ENCODE assay signal across 9 mouse cellular contexts in the genomic region with DNA sequence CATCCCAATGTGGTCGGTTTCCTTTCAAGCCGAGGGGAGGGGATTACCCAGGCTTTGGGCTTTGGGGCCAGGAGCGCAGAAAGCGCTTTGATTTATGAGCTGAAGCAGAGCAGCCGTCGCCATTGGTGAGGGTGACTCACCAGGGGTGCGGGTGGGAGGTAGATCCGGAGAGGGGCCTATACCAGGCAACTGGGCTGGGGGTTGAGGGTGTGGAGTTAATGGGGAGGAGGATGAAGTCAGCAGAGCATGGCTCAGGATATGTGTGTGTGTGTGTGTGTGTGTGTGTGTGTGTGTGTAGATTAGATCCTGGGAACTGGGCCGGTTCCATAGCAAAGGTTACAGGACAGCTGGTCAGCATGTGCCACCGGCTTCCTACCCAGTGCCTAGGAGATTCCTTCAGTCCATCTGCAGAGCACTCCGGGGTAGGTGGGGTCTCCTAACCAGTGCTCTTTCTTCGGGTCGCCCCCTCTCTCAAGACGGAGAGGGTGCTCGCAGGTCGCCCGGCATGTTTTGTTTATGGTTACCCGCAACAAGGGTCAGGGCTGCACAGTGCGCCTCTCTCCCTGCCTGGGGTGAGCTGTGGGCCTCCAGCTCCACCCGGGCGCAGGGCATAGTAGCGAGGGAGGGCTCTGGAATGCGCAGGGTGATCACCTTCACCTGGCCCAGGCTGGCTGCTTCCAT. TPM values are rescaled to one million over a fixed set of nuclear protein-coding genes. Genes with fewer than 3 reads are reported as not detected.
DNase-seq lines count a peak whose midpoint lies in the region; ATAC-seq lines count a peak whose summit lies in the region.
"Had no signal": no experiment of that assay in that cellular context is flagged by ENCODE, and none has a peak within 500 bp of the region (broad histone marks: within the 10 kb centered on the region; RNA-seq: fewer than 3 reads in every experiment).

No protein-coding gene starts in this region.

- peak overlapping the region; percentile 73 for H3K4me3 ChIP-seq in kidney, embryonic 15.5 days (replicated peaks)
- peak overlapping the region; percentile 68 for H3K4me3 ChIP-seq in midbrain, embryonic 12.5 days

- peaks cover 26% of the 10 kb centered on the region for H3K4me1 ChIP-seq in kidney, embryonic 15.5 days
- H3K4me1 ChIP-seq in midbrain, embryonic 12.5 days = peaks cover 21% of the 10 kb centered on the region

- peak; percentile 86 for ATAC-seq in kidney, embryonic 15.5 days (replicated peaks; ENCODE audit: low FRiP score)
- peak; percentile 29; the same call in 1 of the 2 replicates for ATAC-seq in midbrain, embryonic 12.5 days (ENCODE audit: low FRiP score, low read depth)
- ATAC-seq in inflammation-experienced regulatory T-cells, adult 6 months = no peak
- no peak for ATAC-seq in erythroid progenitor cell, adult 5-6 weeks (replicated peaks; ENCODE audit: low FRiP score, poor library complexity, severe bottlenecking)

- H3K4me2 ChIP-seq in kidney, embryonic 15.5 days = peak overlapping the region; percentile 96
- peak overlapping the region; percentile 99 for H3K4me2 ChIP-seq in midbrain, embryonic 12.5 days (replicated peaks)

- peak overlapping the region; percentile 72 for H3K9ac ChIP-seq in kidney, embryonic 15.5 days
- no peak overlapping the region for H3K9ac ChIP-seq in midbrain, embryonic 12.5 days (replicated peaks)
- H3K9ac ChIP-seq: liver, embryonic 14.5 days had no signal

- H3K27ac ChIP-seq in kidney, embryonic 15.5 days = peak overlapping the region; percentile 92
- H3K27ac ChIP-seq in midbrain, embryonic 12.5 days (replicated peaks) = no peak overlapping the region
- H3K27ac ChIP-seq: liver, embryonic 14.5 days had no signal

- peaks cover 11% of the 10 kb centered on the region for H3K36me3 ChIP-seq in kidney, embryonic 15.5 days
- H3K36me3 ChIP-seq in midbrain, embryonic 12.5 days = 0 out of 2 replicates have a peak, but pooled peaks cover 3% of the 10 kb centered on the region

- no peaks in the 10 kb centered on the region for H3K27me3 ChIP-seq in kidney, embryonic 15.5 days
- H3K27me3 ChIP-seq in midbrain, embryonic 12.5 days = peaks cover 41% of the 10 kb centered on the region

- WGBS in kidney, embryonic 15.5 days = under 1% methylated on average over 22 of the region's 23 CpGs
- 3% methylated on average over 23 of the region's 23 CpGs for WGBS in midbrain, embryonic 12.5 days

- H3K9me3 ChIP-seq in kidney, embryonic 15.5 days (replicated peaks) = no peaks in the 10 kb centered on the region
- no peaks in the 10 kb centered on the region for H3K9me3 ChIP-seq in midbrain, embryonic 12.5 days

- DNase-seq in left cerebral cortex, adult 18-20 months (ENCODE audit: low spot score in 2 of 2) = peak; percentile 12 to 36
- no peak for DNase-seq in left cerebral cortex, adult 11 months (ENCODE audit: low spot score)
- DNase-seq in adrenal gland, postnatal 10 days = peak; percentile 49
- DNase-seq in forelimb bud, embryonic 11.5 days (ENCODE audit: low read depth, low spot score) = peak; percentile 76

RNA-seq across cellular contexts. Expression of a gene that starts 2.7 kb away (rescaled TPM):
- 1 to 10 TPM; 2.9 to 3.9 TPM for total RNA-seq in left cerebral cortex, adult 18-20 months (2021)
- 1 to 10 TPM; 1.7 to 2.3 TPM for total RNA-seq in adrenal gland, postnatal 10 days (2021)
- polyA plus RNA-seq in kidney, embryonic 15.5 days (2015; fragmentation: Nextera tagmentation; extraction: Ambion mirVana) = 4.2 and 4.5 TPM in 2 replicates
- 2.0 and 2.4 TPM in 2 replicates for polyA plus RNA-seq in midbrain, embryonic 12.5 days (2016; fragmentation: Nextera tagmentation; extraction: Ambion mirVana)
- polyA plus RNA-seq in inflammation-experienced regulatory T-cells, adult 6 months (2017; shearing (Covaris generic)) = under 1 TPM; 0.08 to 0.26 (median 0.11) TPM
- not detected in 2 replicates for total RNA-seq in erythroid progenitor cell, adult 5-6 weeks (2015; ENCODE audit: low replicate concordance)
- total RNA-seq in erythroid progenitor cell, adult 5-6 weeks (2017; ENCODE audit: low replicate concordance) = not detected in 2 replicates

RNA-seq across cellular contexts. Expression of a gene that starts 12.9 kb away (rescaled TPM):
- 10 to 100 TPM; 22.6 to 22.9 TPM for total RNA-seq in left cerebral cortex, adult 18-20 months (2021)
- total RNA-seq in adrenal gland, postnatal 10 days (2021) = 10 to 100 TPM; 23.0 to 30.2 TPM
- 33.4 and 35.4 TPM in 2 replicates for polyA plus RNA-seq in kidney, embryonic 15.5 days (2015; fragmentation: Nextera tagmentation; extraction: Ambion mirVana)
- 27.6 and 28.5 TPM in 2 replicates for polyA plus RNA-seq in midbrain, embryonic 12.5 days (2016; fragmentation: Nextera tagmentation; extraction: Ambion mirVana)
- 10 to 100 TPM; 21.8 to 40.7 (median 36.1) TPM for polyA plus RNA-seq in inflammation-experienced regulatory T-cells, adult 6 months (2017; shearing (Covaris generic))
- total RNA-seq in erythroid progenitor cell, adult 5-6 weeks (2015; ENCODE audit: low replicate concordance) = 5.0 TPM in 2 replicates
- 1.4 and 5.0 TPM in 2 replicates for total RNA-seq in erythroid progenitor cell, adult 5-6 weeks (2017; ENCODE audit: low replicate concordance)

RNA-seq across cellular contexts. Expression of a gene that starts 56.9 kb away (rescaled TPM):
- under 1 TPM; 0.40 to 0.42 TPM for total RNA-seq in left cerebral cortex, adult 18-20 months (2021)
- 10 to 100 TPM in 1 of 2 experiments, 1 to 10 TPM in 1; 7.1 to 12.8 TPM for total RNA-seq in adrenal gland, postnatal 10 days (2021)
- 1.9 and 2.3 TPM in 2 replicates for polyA plus RNA-seq in kidney, embryonic 15.5 days (2015; fragmentation: Nextera tagmentation; extraction: Ambion mirVana)
- polyA plus RNA-seq in midbrain, embryonic 12.5 days (2016; fragmentation: Nextera tagmentation; extraction: Ambion mirVana) = 7.8 and 13.6 TPM in 2 replicates
- not detected for polyA plus RNA-seq in inflammation-experienced regulatory T-cells, adult 6 months (2017; shearing (Covaris generic))
- total RNA-seq in erythroid progenitor cell, adult 5-6 weeks (2015; ENCODE audit: low replicate concordance) = not detected in 2 replicates
- 0.51 TPM in 1 of 2 replicates, not detected in the other for total RNA-seq in erythroid progenitor cell, adult 5-6 weeks (2017; ENCODE audit: low replicate concordance)

Comparison
In these comparisons a context has a peak if more than half of its experiments do, and no peak if none do; other contexts are left out.
1. ATAC-seq: peak in kidney, embryonic 15.5 days (single experiment) and midbrain, embryonic 12.5 days (single experiment); none in inflammation-experienced regulatory T-cells, adult 6 months (single experiment) and erythroid progenitor cell, adult 5-6 weeks (single experiment).
2. RNA of a gene that starts 56.9 kb away (total RNA-seq): 7.1 to 12.8 TPM in adrenal gland, postnatal 10 days; 0.40 to 0.42 TPM in left cerebral cortex, adult 18-20 months and 0.51 TPM in erythroid progenitor cell, adult 5-6 weeks; every median in the first group is over 4 times any median in the second.